Mouse (Mus musculus): ENCODE data around the gene Magea10.

GRCm38 (mm10) chrX:72381972-72382371 lies 4.7 kb downstream of the Magea10 start:
- no peak for TF ChIP-seq CTCF (IDR thresholded peaks at IDR 0.05; ENCODE audit: low read depth)
- no peak for TF ChIP-seq EP300 (IDR thresholded peaks at IDR 0.05; ENCODE audit: low read depth)
